Mouse (Mus musculus) E14TG2a.4 (cell line): Measurements from ENCODE around the gene Dock10.

Experiments used
- H3K27me3 ChIP-seq: 2 replicates; pipeline ENCODE4 v1.6.1; 2014; ENCODE audit warnings: low read length, control low read depth; ENCODE audit not compliant: insufficient read depth
- H3K36me3 ChIP-seq: 2 replicates; pipeline ENCODE4 v1.6.1; 2014; ENCODE audit warnings: low read length, control low read depth; ENCODE audit not compliant: insufficient read depth
- H3K4me1 ChIP-seq: replicated peaks from 2 replicates; pipeline ENCODE4 v1.6.1; 2014; ENCODE audit warnings: low read depth, low read length, control low read depth
- H3K4me3 ChIP-seq: replicated peaks from 2 replicates; pipeline ENCODE4 v1.5.1; 2014; ENCODE audit warnings: mild to moderate bottlenecking, low read length
- H3K9me3 ChIP-seq: 2 replicates; pipeline ENCODE4 v1.6.1; 2014; ENCODE audit warnings: low read length, control low read depth
- CTCF ChIP-seq: conservative IDR thresholded peaks from 2 replicates; pipeline ENCODE4 v1.5.1; 2014; ENCODE audit warnings: low read length
- NANOG ChIP-seq: IDR thresholded peaks from 2 replicates; pipeline ENCODE4 v1.6.1; 2014; ENCODE audit warnings: borderline replicate concordance, low read length, mixed read lengths
- POU5F1 ChIP-seq: IDR thresholded peaks from 2 replicates; pipeline ENCODE4 v1.6.1; 2014; ENCODE audit warnings: low read length, borderline replicate concordance

The Dock10 gene

GRCm38 (mm10) chr1:80576898-80577297 is 181.4 kb downstream of the Dock10 start:
- Histone ChIP-seq H3K36me3 (no peaks in the 10 kb centered on the region), H3K27me3 (no peaks in the 10 kb centered on the region), H3K4me3 (no peak overlapping the region), H3K4me1 (no peaks in the 10 kb centered on the region), H3K9me3 (no peaks in the 10 kb centered on the region)
- TF ChIP-seq NANOG (no peak), POU5F1 (no peak), CTCF (no peak)

GRCm38 (mm10) chr1:80556446-80556845 is 201.9 kb downstream of the Dock10 start:
- TF ChIP-seq NANOG: no peak
- no peak for TF ChIP-seq POU5F1
- no peak for TF ChIP-seq CTCF
- H3K36me3 ChIP-seq: no peaks in the 10 kb centered on the region
- H3K4me3 ChIP-seq: no peak overlapping the region
- no peaks in the 10 kb centered on the region for H3K27me3 ChIP-seq
- no peaks in the 10 kb centered on the region for H3K9me3 ChIP-seq
- no peaks in the 10 kb centered on the region for H3K4me1 ChIP-seq

DNA sequence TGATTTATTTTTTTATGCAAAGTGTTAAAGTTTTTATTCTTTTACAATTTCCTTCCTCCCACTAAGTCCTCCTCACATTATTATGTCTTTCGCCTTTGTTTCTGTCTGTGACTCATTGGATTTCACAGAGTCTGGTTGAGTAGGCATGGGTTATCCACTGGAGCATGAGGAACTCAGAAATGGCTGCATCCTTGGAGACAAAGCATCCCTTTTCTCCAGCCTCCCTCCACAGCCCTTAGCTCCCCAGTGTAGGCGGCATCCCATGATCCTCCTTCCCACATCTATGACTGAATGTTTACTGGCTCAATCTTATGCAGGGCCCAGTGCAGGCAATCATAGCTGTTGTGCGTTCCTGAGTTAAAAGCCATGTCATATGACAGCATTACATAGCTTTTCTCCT is 216.8 kb downstream of the Dock10 start:
- H3K27me3 ChIP-seq: no peaks in the 10 kb centered on the region
- no peaks in the 10 kb centered on the region for H3K9me3 ChIP-seq
- no peak overlapping the region for H3K4me3 ChIP-seq
- TF ChIP-seq POU5F1: no peak
- TF ChIP-seq CTCF: no peak
- TF ChIP-seq NANOG: no peak
- no peaks in the 10 kb centered on the region for H3K36me3 ChIP-seq
- H3K4me1 ChIP-seq: no peaks in the 10 kb centered on the region

GRCm38 (mm10) chr1:80522197-80522596 is 236.1 kb downstream of the Dock10 start:
- H3K9me3 ChIP-seq: no peaks in the 10 kb centered on the region
- no peaks in the 10 kb centered on the region for H3K36me3 ChIP-seq
- no peaks in the 10 kb centered on the region for H3K4me1 ChIP-seq
- no peak overlapping the region for H3K4me3 ChIP-seq
- H3K27me3 ChIP-seq: no peaks in the 10 kb centered on the region
- TF ChIP-seq CTCF (peak; percentile 74), NANOG (no peak), POU5F1 (no peak)

DNA sequence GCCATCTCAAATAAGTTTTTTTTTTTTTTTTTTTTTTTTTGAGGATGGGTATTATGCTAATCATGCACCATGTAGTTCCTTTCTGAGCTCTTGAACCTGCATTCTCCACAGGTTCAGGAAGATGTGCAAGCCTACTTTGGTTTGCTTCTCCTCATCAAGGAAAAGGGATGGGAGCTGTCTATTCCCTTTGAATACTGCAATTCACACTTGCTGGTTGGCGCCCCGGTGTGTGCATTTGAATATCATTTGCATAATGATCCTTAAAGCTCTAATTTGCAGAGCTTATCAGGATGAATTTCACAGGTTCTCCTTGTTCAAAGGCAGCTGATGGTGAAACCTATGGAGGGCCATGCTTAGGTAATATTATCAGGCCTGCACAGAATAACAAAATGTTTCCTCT is 237.9 kb downstream of the Dock10 start:
- H3K27me3 ChIP-seq: no peaks in the 10 kb centered on the region
- no peaks in the 10 kb centered on the region for H3K4me1 ChIP-seq
- H3K9me3 ChIP-seq: no peaks in the 10 kb centered on the region
- H3K36me3 ChIP-seq: no peaks in the 10 kb centered on the region
- TF ChIP-seq CTCF: no peak
- no peak for TF ChIP-seq NANOG
- no peak for TF ChIP-seq POU5F1
- H3K4me3 ChIP-seq: no peak overlapping the region

GRCm38 (mm10) chr1:80519893-80520292 is 238.4 kb downstream of the Dock10 start:
- no peak overlapping the region for H3K4me3 ChIP-seq
- no peaks in the 10 kb centered on the region for H3K4me1 ChIP-seq
- no peaks in the 10 kb centered on the region for H3K9me3 ChIP-seq
- no peaks in the 10 kb centered on the region for H3K36me3 ChIP-seq
- no peak for TF ChIP-seq CTCF
- no peaks in the 10 kb centered on the region for H3K27me3 ChIP-seq

DNA sequence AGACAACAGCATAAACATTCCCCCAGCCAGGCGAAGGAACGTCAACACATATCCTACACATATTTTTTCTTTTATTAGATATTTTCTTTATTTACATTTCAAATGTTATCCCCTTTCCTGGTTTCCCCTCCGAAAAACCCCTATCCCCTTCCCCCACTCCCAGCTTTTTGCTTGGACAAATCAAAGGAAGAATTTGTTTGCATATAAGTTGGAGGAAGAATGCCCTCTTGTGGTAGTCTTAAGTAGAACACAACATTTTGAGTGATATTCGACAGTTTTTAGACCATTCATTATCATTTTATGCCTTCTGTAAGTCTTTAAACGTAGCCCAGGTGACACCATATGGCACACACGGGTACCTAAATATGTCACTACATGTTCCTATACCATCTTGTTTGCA is 242.5 kb downstream of the Dock10 start:
- TF ChIP-seq CTCF (peak; percentile 18), POU5F1 (no peak), NANOG (no peak)
- no peaks in the 10 kb centered on the region for H3K4me1 ChIP-seq
- no peaks in the 10 kb centered on the region for H3K36me3 ChIP-seq
- no peaks in the 10 kb centered on the region for H3K9me3 ChIP-seq
- H3K4me3 ChIP-seq: no peak overlapping the region
- H3K27me3 ChIP-seq: no peaks in the 10 kb centered on the region

DNA sequence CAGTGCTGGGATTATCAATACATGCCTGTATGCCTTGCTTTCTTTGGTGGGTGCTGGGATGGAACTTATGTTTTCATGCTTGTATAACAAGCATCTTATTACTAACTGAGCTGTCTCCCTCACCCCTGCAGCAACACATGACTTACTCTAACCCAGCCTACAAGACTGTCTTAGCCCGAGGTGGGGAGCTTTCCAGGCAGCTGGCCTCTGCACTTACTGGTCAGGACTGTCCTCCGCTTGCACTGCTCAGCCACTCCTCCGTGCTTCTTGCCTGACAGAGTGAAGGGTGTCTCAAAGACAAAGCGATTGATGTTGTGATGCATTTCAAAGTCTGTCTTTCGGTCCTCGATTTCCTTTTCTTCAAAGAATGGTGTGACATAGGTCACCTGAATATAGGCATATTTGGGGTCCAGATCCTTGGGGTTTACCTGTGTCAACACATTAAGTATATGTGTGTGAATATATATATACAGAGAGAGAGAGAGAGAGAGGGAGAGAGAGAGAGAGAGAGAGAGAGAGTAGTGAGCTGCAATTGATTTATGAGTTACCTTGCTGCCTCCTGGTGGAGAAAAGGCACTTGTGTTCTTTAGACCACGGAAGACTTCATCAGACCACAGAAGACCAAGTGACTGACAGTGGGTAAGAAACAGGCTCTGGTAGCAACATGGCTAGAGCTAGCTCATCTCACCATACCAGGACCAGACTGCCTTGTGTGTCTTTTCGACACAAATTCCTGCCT is 245.9 kb downstream of the Dock10 start:
- no peak overlapping the region for H3K4me3 ChIP-seq
- H3K4me1 ChIP-seq: no peaks in the 10 kb centered on the region
- no peaks in the 10 kb centered on the region for H3K27me3 ChIP-seq
- H3K36me3 ChIP-seq: no peaks in the 10 kb centered on the region
- no peak for TF ChIP-seq NANOG
- no peaks in the 10 kb centered on the region for H3K9me3 ChIP-seq

DNA sequence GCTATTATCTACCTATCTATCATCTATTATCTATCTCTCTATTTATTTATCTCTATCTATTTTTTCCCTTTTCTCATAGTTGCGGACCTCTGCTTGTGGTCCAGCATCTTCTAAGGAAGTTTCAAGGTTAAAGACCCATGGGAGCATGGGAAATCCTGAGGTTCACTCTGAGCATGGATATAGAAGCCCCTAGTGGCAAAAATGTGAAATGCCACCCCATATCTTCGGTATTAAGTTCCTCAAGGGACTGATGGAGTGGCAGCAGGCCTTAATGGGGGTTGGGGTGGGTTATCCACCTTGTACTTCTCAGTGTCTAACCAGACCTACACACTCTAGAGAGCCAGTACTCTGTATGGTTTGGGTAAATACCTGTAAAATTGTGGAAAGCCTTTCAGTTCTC is 253.6 kb downstream of the Dock10 start:
- TF ChIP-seq CTCF (peak; percentile 71), NANOG (no peak)
- H3K4me1 ChIP-seq: no peaks in the 10 kb centered on the region
- no peaks in the 10 kb centered on the region for H3K9me3 ChIP-seq
- H3K36me3 ChIP-seq: no peaks in the 10 kb centered on the region
- no peak overlapping the region for H3K4me3 ChIP-seq
- no peaks in the 10 kb centered on the region for H3K27me3 ChIP-seq

DNA sequence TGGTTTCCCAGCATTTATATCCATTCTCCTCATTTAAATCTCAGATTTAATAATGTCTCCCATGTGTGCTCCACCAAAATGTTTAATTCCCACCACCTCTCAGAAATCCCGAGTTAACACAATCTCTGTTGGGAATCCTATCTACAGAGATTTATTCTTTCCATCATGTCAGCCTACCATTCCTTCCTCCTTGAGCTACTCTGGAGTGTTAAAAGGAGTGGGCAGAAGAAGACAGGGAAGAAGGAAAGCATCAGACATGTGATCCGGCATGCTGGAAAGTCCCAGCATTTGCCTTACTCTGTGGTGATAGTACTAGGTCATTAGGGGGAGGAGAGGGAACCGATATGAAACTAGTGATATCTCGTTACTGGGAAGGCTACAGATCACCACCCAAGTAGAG is 254.2 kb downstream of the Dock10 start:
- no peaks in the 10 kb centered on the region for H3K27me3 ChIP-seq
- TF ChIP-seq NANOG: no peak
- no peak for TF ChIP-seq POU5F1
- TF ChIP-seq CTCF: no peak
- no peaks in the 10 kb centered on the region for H3K4me1 ChIP-seq
- no peak overlapping the region for H3K4me3 ChIP-seq
- H3K9me3 ChIP-seq: no peaks in the 10 kb centered on the region
- no peaks in the 10 kb centered on the region for H3K36me3 ChIP-seq
